Mouse (Mus musculus) testis, adult 2 months (tissue): Measurements from ENCODE around the gene Tbc1d8b.

ENCODE experiments used
- CTCF ChIP-seq: fragments of 200-500 bp; IDR thresholded peaks from 2 replicates; pipeline ENCODE4 v1.5.1; 2012; ENCODE audit warnings: low read depth, mild to moderate bottlenecking, inconsistent platforms, low read length, moderate library complexity; ENCODE audit not compliant: control insufficient read depth, insufficient read depth, insufficient replicate concordance
- POLR2A ChIP-seq: fragments of 200-500 bp; IDR thresholded peaks from 2 replicates; pipeline ENCODE4 v1.6.1; 2012; ENCODE audit warnings: low read depth, mild to moderate bottlenecking, inconsistent platforms, low read length, moderate library complexity; ENCODE audit not compliant: control insufficient read depth

- no peak for TF ChIP-seq POLR2A
- TF ChIP-seq CTCF: peak; percentile 37; the same call in 1 of the 2 replicates
Observed at GRCm38 (mm10) chrX:139751855-139752254, 67.1 kb downstream of the Tbc1d8b start.
